Mouse (Mus musculus): ENCODE data around the gene Klf13. TPM values are rescaled to one million over a fixed set of nuclear protein-coding genes. Genes with fewer than 3 reads are reported as not detected.

Klf13 gene
- total RNA-seq, 1 experiment = 29.4 TPM

DNA sequence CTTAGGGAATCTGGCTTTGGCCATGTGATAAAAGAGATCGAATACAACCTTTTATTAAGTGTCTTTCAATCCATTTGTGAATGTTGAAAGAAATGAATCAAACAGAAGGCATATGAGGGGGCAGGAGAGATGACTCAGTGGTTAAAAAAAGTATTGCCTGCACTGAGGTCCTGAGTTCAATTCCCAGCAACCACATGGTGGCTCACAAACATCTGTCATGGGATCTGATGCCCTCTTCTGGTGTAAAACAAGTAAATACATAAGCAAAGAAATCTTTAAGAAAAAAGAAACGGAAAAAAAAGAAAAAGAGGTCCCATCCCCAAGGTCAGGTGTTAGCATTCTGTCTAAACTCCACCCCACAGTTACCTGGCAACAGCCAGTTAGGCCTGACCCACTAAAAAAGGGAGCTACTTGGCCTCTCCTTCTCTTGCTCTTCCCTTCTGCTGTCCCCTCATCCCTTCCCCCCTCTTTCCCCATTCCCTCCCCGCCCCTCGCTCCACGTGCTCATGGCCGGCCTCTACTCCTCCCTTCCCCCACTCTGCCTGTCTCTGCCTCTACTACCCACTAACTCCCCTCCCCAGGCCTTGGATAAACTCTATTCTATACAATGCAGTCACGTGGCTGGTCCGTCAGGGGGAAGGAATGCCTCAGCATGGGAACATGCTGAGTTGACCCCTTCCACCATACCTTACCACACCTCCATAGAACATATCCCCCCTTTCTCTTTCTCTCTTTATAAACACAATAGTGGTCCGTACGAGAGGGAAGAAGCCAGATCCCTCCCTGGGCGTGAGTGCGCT is 25.6 kb downstream of the Klf13 start:
- peak; percentile 39; the same call in 1 of the 2 replicates for TF ChIP-seq ZNF384 (IDR thresholded peaks at IDR 0.05; ENCODE audit: low read depth, low read length)
- TF ChIP-seq MAFK (IDR thresholded peaks at IDR 0.05; ENCODE audit: insufficient read depth, low read depth, low read length) = no peak
- H3K4me3 ChIP-seq (ENCODE audit: insufficient read depth in 1 of 2, low read depth in 1 of 2, low read length in 2 of 2, poor library complexity in 1 of 2, severe bottlenecking in 1 of 2) = peak overlapping the region in 1 of 2 experiments; percentile 22; a peak in 1 of 4 replicates
- peak overlapping the region; percentile 28; the same call in 1 of the 2 replicates for H3K9ac ChIP-seq (ENCODE audit: insufficient read depth, low read depth, low read length, poor library complexity, severe bottlenecking)
- DNase-seq (ENCODE audit: low read depth, low spot score) = no peak
- peak overlapping the region; percentile 77 for H3K27ac ChIP-seq (ENCODE audit: insufficient read depth, low read depth, low read length, poor library complexity, severe bottlenecking)
- in situ Hi-C loops (cut with MboI; ENCODE audit: low sequenced_read_pairs in 2 of 2, unreplicated experiment in 2 of 2) = no loop called here
- no peaks in the 10 kb centered on the region; the same call in 1 of the 2 replicates for H3K36me3 ChIP-seq (ENCODE audit: control insufficient read depth, insufficient read depth, low read length, poor library complexity, severe bottlenecking)
- peaks cover 12 to 51% of the 10 kb centered on the region in 2 experiments for H3K4me1 ChIP-seq (ENCODE audit: control insufficient read depth in 2 of 2, insufficient read depth in 2 of 2, low read length in 2 of 2, poor library complexity in 1 of 2)
- no peaks in the 10 kb centered on the region for H3K9me3 ChIP-seq (ENCODE audit: control insufficient read depth, insufficient read depth, low read depth, low read length)

DNA sequence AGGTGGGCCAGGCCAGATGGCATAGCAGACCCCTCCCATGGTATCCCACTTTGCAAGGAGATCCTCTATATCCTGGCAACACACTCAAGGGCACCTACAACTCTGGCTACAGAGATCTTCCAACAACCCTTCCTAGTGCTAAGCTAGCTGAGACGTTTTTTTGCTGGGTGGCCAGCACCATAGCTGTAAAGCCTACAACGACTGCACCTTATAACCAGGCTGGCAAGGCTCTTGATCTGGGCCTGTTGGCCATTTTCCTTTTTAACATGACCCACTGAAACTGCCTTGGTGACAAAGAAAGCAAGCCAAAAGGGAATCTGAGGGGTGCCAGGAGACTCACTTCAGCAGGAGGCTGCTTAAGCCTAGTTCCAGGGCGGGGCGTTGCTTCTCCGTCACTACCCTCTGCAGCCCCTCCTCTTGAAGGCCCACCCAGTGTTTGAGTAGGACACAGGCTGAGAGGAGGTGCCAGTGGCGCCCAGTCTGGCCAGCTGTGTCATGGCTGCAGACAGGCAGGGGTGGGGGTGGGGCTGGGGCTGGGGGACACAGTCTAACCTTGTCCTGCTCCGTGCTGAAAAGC is 26.4 kb downstream of the Klf13 start:
- Histone ChIP-seq H3K9me3 (ENCODE audit: control insufficient read depth, insufficient read depth, low read depth, low read length) (no peaks in the 10 kb centered on the region), H3K9ac (ENCODE audit: insufficient read depth, low read depth, low read length, poor library complexity, severe bottlenecking) (peak overlapping the region; percentile 4; the same call in 1 of the 2 replicates), H3K4me3 (ENCODE audit: insufficient read depth in 1 of 2, low read depth in 1 of 2, low read length in 2 of 2, poor library complexity in 1 of 2, severe bottlenecking in 1 of 2) (no peak overlapping the region), H3K27ac (ENCODE audit: insufficient read depth, low read depth, low read length, poor library complexity, severe bottlenecking) (peak overlapping the region; percentile 72), H3K4me1 (ENCODE audit: control insufficient read depth in 2 of 2, insufficient read depth in 2 of 2, low read length in 2 of 2, poor library complexity in 1 of 2) (peaks cover 12 to 54% of the 10 kb centered on the region in 2 experiments), H3K36me3 (ENCODE audit: control insufficient read depth, insufficient read depth, low read length, poor library complexity, severe bottlenecking) (no peaks in the 10 kb centered on the region; the same call in 1 of the 2 replicates)
- TF ChIP-seq CHD2 (IDR thresholded peaks at IDR 0.05; ENCODE audit: low read depth, low read length) (no peak), ZC3H11A (IDR thresholded peaks at IDR 0.05; ENCODE audit: borderline replicate concordance, low read depth, low read length) (no peak), HCFC1 (IDR thresholded peaks at IDR 0.05; ENCODE audit: borderline replicate concordance, insufficient read depth, low read length) (no peak), MAFK (IDR thresholded peaks at IDR 0.05; ENCODE audit: insufficient read depth, low read depth, low read length) (no peak), ZNF384 (IDR thresholded peaks at IDR 0.05; ENCODE audit: low read depth, low read length) (no peak)
- no peak for DNase-seq (ENCODE audit: low read depth, low spot score)
- in situ Hi-C loops (cut with MboI; ENCODE audit: low sequenced_read_pairs in 2 of 2, unreplicated experiment in 2 of 2) = no loop called here

GRCm38 (mm10) chr7:63911383-63912233 is 27.1 kb downstream of the Klf13 start:
- H3K4me1 ChIP-seq (ENCODE audit: control insufficient read depth in 2 of 2, insufficient read depth in 2 of 2, low read length in 2 of 2, poor library complexity in 1 of 2) = peaks cover 12 to 54% of the 10 kb centered on the region in 2 experiments
- TF ChIP-seq CHD2 (IDR thresholded peaks at IDR 0.05; ENCODE audit: low read depth, low read length) (no peak), ZC3H11A (IDR thresholded peaks at IDR 0.05; ENCODE audit: borderline replicate concordance, low read depth, low read length) (no peak), HCFC1 (IDR thresholded peaks at IDR 0.05; ENCODE audit: borderline replicate concordance, insufficient read depth, low read length) (no peak), ZNF384 (IDR thresholded peaks at IDR 0.05; ENCODE audit: low read depth, low read length) (no peak), MAFK (IDR thresholded peaks at IDR 0.05; ENCODE audit: insufficient read depth, low read depth, low read length) (no peak)
- H3K36me3 ChIP-seq (ENCODE audit: control insufficient read depth, insufficient read depth, low read length, poor library complexity, severe bottlenecking) = no peaks in the 10 kb centered on the region; the same call in 1 of the 2 replicates
- H3K9me3 ChIP-seq (ENCODE audit: control insufficient read depth, insufficient read depth, low read depth, low read length) = no peaks in the 10 kb centered on the region
- 0 out of 2 replicates have a peak overlapping the region, but pooled peaks have one; percentile 10 for H3K9ac ChIP-seq (ENCODE audit: insufficient read depth, low read depth, low read length, poor library complexity, severe bottlenecking)
- in situ Hi-C loops (cut with MboI; ENCODE audit: low sequenced_read_pairs in 2 of 2, unreplicated experiment in 2 of 2) = no loop called here
- H3K4me3 ChIP-seq (ENCODE audit: insufficient read depth in 1 of 2, low read depth in 1 of 2, low read length in 2 of 2, poor library complexity in 1 of 2, severe bottlenecking in 1 of 2) = no peak overlapping the region
- peak overlapping the region; percentile 40 for H3K27ac ChIP-seq (ENCODE audit: insufficient read depth, low read depth, low read length, poor library complexity, severe bottlenecking)
- no peak for DNase-seq (ENCODE audit: low read depth, low spot score)

GRCm38 (mm10) chr7:63910912-63911311 is 27.8 kb downstream of the Klf13 start:
- Histone ChIP-seq H3K4me3 (ENCODE audit: insufficient read depth in 1 of 2, low read depth in 1 of 2, low read length in 2 of 2, poor library complexity in 1 of 2, severe bottlenecking in 1 of 2) (no peak overlapping the region), H3K36me3 (ENCODE audit: control insufficient read depth, insufficient read depth, low read length, poor library complexity, severe bottlenecking) (no peaks in the 10 kb centered on the region; the same call in 1 of the 2 replicates), H3K9ac (ENCODE audit: insufficient read depth, low read depth, low read length, poor library complexity, severe bottlenecking) (no peak overlapping the region), H3K9me3 (ENCODE audit: control insufficient read depth, insufficient read depth, low read depth, low read length) (no peaks in the 10 kb centered on the region), H3K4me1 (ENCODE audit: control insufficient read depth in 2 of 2, insufficient read depth in 2 of 2, low read length in 2 of 2, poor library complexity in 1 of 2) (peaks cover 16 to 60% of the 10 kb centered on the region in 2 experiments), H3K27ac (ENCODE audit: insufficient read depth, low read depth, low read length, poor library complexity, severe bottlenecking) (peak overlapping the region; percentile 40; the same call in 1 of the 2 replicates)
- no peak for DNase-seq (ENCODE audit: low read depth, low spot score)
- in situ Hi-C loops (cut with MboI; ENCODE audit: low sequenced_read_pairs in 2 of 2, unreplicated experiment in 2 of 2) = no loop called here
- TF ChIP-seq MAFK (IDR thresholded peaks at IDR 0.05; ENCODE audit: insufficient read depth, low read depth, low read length) (no peak), HCFC1 (IDR thresholded peaks at IDR 0.05; ENCODE audit: borderline replicate concordance, insufficient read depth, low read length) (no peak), CHD2 (IDR thresholded peaks at IDR 0.05; ENCODE audit: low read depth, low read length) (no peak)
